Mouse (Mus musculus) cerebellum, adult 2 months (tissue): ENCODE results near the gene Sec24d.
A peak's percentile ranks its signal among the peaks of the same experiment; 100 is the strongest.

Experiments
- CTCF ChIP-seq: fragments of 200-500 bp; IDR thresholded peaks from 2 replicates; pipeline ENCODE4 v1.5.1; 2011; ENCODE audit warnings: low read depth, mild to moderate bottlenecking, control low read depth, low read length, moderate library complexity, borderline replicate concordance; ENCODE audit not compliant: insufficient read depth
- POLR2A ChIP-seq: fragments of 200-500 bp; IDR thresholded peaks from 2 replicates; pipeline ENCODE4 v1.6.1; 2011; ENCODE audit warnings: low read length, control low read depth, borderline replicate concordance; ENCODE audit not compliant: insufficient read depth

DNA sequence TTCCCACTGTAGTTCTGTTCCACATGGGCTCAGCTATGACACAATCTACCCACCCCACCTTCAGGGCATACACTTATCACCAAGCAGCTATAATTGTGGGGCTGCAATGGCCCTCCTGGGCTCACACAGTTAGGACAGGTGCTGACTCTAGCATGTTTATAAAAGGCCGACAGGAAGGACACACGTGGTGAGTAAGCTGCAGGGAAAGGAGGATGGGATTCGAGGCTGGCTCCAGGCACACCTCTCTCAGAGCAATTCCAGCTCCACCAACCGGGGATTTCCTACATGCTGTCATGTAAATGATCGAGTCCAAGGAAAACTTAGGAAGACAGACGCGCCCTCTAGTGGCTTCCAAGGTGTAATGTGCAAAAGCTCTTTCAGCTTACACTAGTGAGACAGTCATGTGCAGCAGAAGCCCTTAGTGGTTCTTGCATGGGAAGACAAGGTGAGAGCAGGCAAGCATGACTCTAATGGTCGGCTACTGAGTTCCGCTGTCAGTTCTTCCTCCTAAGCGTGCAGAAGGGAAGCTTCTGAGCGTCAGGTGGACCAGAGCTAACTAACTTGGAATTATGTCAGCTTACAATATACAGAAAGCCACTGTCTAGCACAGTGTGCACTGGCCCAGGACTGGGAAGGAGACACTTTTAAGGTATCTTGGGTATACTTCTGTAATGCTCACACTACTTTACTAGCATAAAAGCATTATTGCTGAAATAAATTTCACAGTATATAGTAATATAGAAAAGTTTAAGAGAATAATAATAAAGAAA lies 104.7 kb downstream of the Sec24d start:
- TF ChIP-seq POLR2A (no peak), CTCF (peak; percentile 48; the same call in 1 of the 2 replicates)
